Mouse (Mus musculus) testis, adult 2 months (tissue): ENCODE results near the gene Ntn3.
A peak's percentile ranks its signal among the peaks of the same experiment; 100 is the strongest.

Experiments
- CTCF ChIP-seq: fragments of 200-500 bp; IDR thresholded peaks from 2 replicates; pipeline ENCODE4 v1.5.1; 2012; ENCODE audit warnings: low read depth, mild to moderate bottlenecking, inconsistent platforms, low read length, moderate library complexity; ENCODE audit not compliant: control insufficient read depth, insufficient read depth, insufficient replicate concordance
- POLR2A ChIP-seq: fragments of 200-500 bp; IDR thresholded peaks from 2 replicates; pipeline ENCODE4 v1.6.1; 2012; ENCODE audit warnings: low read depth, mild to moderate bottlenecking, inconsistent platforms, low read length, moderate library complexity; ENCODE audit not compliant: control insufficient read depth

- TF ChIP-seq POLR2A = 0 out of 2 replicates have a peak, but pooled peaks have one; percentile 16
- no peak for TF ChIP-seq CTCF
These were observed at the start of gene Ntn3 for GRCm38 (mm10) chr17:24209043-24209915.
